Mouse (Mus musculus) testis, adult 2 months (tissue): ENCODE results near the gene Zfp763.

ENCODE experiments used
- CTCF ChIP-seq: fragments of 200-500 bp; IDR thresholded peaks from 2 replicates; pipeline ENCODE4 v1.5.1; 2012; ENCODE audit warnings: low read depth, mild to moderate bottlenecking, inconsistent platforms, low read length, moderate library complexity; ENCODE audit not compliant: control insufficient read depth, insufficient read depth, insufficient replicate concordance
- POLR2A ChIP-seq: fragments of 200-500 bp; IDR thresholded peaks from 2 replicates; pipeline ENCODE4 v1.6.1; 2012; ENCODE audit warnings: low read depth, mild to moderate bottlenecking, inconsistent platforms, low read length, moderate library complexity; ENCODE audit not compliant: control insufficient read depth

DNA sequence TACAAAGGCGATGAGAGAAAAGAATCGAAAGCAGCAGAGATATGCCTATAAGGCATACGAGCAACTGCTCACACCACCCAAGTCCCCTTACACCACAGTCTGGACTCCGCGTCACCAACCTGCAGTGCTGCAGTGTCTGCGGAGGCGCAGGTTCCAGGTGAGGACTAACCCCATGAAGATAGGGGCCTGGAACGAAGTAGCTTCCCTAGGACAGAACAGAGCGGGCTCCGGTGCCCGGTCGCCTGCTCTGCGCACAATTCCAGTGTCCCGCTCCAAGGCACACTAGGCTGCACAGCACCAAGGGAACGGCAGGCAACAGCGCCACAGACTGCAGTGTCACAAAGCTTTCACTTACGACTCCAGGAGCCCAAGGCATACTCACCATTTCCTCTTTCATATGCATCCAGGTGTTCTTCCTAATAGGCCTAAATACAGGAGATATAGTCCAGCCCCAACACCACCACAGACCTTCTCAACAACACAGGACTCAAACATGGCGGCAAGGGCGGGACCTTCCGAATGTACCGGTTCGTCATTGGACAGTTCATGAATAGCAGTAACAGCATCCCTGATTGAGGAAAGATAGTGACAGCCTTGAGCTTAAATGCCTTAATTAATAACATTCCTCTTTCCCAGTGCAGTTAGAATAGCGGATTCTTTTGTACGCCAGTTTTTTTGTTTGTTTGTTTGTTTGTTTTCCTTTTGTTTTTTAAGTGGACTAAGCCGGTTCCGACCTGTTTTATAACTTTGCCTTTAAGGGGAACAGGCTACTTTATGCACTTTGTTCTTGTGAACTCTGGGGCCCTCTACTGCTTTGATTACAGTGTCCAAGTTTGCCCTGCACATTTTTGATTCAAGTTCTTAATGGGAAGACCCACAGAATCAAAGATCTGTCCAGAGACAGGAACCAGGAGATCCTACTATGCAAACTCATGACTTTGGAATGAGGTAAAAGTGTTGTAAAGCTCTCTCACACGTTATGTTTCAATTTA is at the start of gene Zfp763:
- TF ChIP-seq CTCF = no peak
- TF ChIP-seq POLR2A = no peak
